Mouse (Mus musculus) CD8-positive naive resting alpha-beta T cell, adult 2 months (primary cell): ENCODE results near the gene Wdr25.
A peak's percentile ranks its signal among the peaks of the same experiment; 100 is the strongest.
"Not testable (repeated sequence)": the region's sequence is repeated elsewhere in the genome, so short reads cannot be mapped to it uniquely, and the experiment has no call there.

ENCODE experiments used
- DNase-seq, 2 experiments: peaks; one replicate each; pipeline ENCODE4 v3.0.0; 2022; ENCODE audit warnings: low read depth in 2 of 2, low spot score in 2 of 2

The Wdr25 gene

DNA sequence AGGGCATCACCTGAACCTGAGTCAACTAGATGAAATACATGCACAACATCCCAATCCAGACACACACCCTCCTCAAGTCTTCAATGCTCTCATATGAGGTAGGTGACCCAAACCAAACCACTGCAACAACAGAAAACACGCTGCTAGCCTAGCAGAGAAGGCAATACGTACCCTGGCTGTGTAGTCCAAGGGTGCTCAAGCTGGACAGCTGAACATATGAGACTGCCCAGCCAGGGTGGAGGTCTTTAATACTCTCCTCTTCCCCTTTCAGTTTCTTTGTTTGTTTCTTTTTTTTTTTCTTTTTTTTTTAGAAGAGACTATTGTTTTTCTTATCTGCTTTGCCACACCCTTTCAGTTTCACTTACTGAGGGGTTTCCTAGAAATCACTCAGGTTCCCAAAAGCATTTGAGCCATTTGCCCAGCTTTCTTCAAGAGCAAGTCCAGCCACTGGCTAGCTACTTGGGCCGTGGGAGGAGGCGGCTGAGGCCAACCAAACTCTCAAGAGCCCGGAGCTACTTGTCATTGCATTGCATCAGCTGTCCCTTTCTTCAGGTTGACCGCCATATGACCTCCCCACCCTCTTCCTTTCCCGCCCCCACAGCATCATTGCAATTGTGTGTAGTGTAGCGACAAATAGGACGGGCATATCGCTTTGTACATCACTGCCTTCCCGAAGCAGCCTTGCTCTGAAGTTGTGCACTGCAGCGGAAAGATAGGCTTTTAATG is at the start of gene Wdr25:
Gene Wdr25 (plus strand): TSS at position 643 of the 726 bp plus-strand sequence.
- no peak for DNase-seq

DNA sequence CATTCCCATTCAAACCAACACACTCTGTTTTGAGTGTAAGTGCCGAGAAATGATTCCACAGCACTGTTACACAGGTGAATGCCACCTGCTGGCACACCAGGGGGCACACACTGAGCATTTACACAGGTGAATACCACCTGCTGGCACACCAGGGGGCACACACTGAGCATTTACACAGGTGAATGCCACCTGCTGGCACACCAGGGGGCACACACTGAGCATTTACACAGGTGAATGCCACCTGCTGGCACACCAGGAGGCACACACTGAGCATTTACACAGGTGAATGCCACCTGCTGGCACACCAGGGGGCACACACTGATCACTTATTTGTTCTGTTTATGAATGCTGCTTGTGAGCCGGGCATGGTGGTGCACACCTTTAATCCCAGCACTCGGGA is 45.4 kb upstream of the Wdr25 start:
- not testable (repeated sequence) for DNase-seq

DNA sequence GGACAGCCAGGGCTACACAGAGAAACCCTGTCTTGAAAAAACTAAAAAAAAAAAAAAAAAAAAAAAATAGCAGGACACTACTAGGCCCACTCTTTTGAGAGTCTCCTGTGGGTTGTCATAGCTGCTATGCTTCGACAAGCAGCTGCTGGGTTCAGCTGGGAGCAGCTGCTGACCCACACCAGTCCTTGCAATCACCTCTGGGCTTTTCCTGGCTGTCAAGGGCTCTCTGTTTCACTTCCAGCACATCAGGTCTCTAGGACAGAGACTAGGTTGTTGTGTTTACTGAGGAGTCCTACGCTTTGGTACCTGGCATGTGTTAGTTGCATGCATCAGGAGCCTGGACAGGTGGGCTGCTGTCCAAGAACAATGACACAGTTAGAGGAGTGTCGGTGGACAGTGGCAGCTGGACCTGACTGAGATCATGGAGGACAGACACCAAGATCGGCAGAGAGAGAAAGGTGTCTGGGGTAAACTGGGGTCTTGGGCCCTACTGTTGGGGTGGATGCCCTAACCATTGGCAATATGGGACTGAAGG is 43.9 kb upstream of the Wdr25 start:
- no peak for DNase-seq

DNA sequence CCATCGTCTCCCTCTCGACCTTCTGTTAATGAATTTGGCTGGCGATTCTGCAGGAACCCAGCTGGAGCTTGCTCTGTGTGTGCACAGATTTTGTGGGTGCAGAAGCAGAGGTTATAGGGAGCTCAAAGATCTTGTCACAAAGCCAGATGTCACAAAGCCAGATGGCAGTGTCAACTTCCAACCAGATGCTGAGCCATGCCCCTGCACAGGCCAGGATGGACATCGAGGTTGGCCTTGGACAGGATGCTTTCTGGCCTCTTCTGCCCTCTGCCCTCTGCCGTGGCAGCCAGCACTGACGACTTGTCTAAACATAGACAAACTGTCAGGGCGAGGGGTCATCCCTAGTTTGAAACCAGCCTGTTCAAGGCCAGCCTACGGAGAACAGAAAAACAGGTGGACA is 43.3 kb upstream of the Wdr25 start:
- DNase-seq: no peak

DNA sequence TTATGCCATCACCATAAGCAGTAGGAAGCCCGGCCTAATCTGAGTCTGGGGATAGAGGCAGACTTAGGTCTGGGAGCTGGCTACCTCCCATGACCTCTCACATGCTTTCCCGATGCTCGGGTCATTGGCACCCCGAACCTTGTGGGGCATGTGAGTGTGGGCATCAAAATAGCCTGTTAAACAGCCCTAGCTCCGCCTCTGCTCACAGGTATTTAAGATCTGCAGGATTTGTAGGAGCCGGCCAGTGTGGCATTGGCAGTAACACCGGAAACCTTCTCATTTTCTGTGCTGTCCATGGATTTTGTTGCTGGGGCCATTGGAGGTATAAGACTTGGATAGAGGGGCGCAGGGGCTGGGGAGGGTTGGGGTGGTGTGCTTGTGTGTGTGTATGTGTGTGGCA is 42.5 kb upstream of the Wdr25 start:
- DNase-seq: no peak

DNA sequence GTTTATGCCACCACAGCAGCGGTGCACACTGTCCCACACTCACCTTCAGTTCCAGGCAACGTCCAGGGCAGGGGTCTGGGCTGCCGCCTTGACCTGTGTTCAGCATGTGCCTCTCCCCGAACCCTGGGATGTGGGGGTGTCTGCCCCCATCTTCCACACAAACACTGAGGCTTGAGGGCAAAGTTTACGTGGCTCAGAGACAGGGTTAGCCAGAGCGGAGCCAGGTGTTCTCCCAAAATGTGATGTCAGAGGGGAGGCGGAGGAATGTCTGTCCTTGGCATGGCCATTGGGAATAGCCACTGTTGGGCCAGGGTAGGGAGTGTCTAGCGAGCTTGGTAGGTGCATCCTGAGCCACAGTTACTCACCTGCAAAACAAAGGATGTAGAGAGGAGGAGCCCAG is 40.6 kb upstream of the Wdr25 start:
- no peak for DNase-seq

DNA sequence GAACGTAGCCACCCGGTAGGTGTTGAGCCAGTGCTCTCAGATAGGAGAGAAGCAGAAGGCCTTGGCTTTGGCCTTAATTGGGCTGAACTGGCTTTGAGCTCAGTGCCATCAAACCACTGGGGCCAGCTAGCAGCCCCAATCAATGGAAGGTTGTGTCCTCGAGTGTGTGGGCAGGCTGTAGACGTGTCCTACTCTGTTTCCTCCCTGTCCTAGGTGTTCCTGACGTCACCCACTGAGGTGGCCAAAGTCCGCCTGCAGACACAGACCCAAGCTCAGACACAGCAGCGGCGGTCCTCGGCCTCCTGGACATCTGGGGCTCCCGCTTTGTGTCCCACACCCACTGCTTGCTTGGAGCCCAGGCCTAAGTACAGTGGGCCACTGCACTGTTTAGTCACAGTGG is 38.4 kb upstream of the Wdr25 start:
- no peak for DNase-seq

DNA sequence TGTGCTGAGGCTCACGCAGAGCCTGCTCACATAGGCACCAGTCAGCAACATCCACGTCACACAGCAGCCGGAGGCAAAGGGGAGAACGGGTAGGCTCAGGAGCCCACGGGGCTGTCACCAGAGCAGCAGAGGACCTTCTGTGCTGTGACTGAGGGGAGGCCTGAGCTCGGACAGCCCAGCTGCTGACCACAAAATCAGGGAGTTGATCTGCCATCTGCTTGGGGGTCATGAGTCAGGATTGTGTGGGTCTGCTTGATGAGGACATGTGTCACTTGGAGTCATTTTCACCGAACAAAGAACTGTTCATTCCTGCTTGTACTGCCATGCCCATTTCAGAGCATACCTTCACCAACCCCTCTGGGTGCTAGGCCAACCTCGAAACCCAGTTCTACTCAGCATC is 37.2 kb upstream of the Wdr25 start:
- no peak for DNase-seq

DNA sequence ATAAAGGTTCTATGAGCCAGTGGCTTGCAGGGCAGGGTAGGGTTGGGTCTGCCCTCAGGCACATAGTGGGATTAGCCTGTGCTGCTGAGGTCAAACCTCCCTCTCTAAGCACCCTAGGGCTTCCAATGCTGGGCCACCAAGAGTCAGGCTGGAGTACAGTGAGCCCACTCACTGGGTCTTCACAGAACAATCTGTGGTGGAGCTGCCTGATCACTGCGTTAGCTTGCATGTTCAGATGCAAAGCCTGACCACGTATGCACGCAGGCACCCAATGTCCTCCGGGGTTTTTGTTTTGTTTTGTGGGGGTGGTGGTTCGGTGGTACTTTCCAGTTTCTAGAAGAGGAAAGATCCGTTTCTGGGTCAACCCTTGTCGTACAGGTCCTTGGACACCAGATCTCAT is 36.3 kb upstream of the Wdr25 start:
- DNase-seq: no peak

DNA sequence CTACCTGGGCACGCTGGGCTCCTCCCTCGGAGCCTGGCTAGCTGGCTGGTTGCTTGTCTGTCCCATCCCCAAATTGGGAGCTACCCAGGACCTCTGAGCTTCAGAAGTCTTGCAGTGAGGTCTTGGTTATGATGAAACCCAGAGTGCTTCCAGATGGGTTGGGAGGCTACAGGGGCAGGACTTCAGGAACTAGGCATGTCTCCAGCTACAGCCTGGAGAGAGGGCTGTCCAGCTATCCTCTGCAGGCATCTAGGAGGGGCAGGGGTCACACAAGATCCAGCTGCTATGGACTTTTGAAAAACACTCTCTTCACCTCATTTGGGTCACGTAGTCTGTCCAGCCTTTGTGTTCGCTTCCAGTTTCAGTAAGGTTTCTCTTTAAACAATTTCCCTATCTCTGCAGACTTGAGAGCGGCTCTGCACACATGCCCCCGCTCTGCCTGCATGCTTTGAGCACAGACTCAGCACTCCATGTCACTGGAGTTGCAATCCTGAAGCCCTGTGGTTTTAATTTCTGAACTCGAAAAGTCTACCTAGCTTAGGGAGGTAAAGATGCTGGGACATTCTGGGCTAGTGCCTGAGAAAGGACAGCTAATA is 35.7 kb upstream of the Wdr25 start:
- no peak for DNase-seq

DNA sequence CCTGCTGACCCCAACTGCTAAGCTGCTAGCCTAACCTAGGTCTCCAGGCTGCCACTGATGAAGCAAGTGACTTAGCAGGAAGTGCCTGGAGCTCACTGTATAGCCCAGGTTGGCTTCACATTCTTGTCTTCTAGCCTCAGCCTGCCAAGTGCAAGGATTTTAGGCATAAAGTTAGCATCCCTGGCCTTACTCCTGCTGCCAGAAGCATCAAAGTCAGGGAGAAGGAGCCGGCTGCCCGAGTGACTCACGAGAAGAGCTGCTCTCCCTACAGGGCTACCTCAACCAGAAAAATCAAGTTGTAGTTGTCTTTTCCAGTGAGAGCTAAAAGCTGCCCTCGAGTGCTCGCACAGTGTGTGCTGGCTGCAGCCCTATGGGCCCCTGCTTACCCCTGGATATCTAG is 34.9 kb upstream of the Wdr25 start:
- DNase-seq: no peak

DNA sequence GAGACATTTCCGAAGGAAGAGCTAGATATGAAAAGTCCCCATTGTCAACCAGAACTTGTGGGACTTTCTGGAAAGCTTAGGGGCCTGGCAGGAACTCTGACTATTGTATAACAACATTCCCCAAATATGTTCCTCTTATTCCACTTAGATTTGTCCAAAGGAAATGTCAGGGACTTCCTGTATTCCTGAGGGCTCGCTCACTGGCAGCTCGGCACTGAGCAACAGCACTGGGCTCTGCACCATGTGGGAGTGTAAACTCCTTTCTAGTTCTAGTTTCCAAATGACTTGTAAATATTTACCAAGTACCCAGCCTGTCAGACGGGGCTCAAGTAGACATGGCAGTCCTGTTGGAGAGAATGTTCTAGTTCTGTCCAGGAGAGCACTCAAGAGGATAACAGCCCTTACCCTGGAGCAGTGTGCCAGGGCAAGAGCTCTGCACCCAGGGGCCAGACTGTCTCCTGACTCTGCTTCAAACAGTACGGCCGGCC is 28.4 kb upstream of the Wdr25 start:
- DNase-seq: no peak

DNA sequence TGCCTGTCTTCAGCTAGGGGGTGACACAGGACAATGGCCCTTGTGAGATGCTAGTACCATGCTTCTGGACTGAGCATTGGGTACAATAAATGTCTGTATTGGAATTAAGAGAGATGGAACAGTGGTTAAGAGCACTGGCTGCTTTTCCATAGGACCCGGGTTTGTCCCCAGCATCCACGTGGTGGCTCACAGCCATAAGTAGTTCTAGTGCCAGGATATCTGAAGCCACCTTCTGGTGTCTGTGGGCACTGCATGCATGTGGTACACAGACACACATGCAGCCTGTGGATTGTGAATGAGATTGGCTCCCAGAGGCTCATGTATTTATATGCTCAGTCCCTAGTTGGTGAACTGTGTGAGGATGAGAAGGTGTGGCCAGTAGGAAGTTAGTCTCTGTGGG is 23.9 kb upstream of the Wdr25 start:
- DNase-seq: peak in 1 of 2 experiments; percentile 8

DNA sequence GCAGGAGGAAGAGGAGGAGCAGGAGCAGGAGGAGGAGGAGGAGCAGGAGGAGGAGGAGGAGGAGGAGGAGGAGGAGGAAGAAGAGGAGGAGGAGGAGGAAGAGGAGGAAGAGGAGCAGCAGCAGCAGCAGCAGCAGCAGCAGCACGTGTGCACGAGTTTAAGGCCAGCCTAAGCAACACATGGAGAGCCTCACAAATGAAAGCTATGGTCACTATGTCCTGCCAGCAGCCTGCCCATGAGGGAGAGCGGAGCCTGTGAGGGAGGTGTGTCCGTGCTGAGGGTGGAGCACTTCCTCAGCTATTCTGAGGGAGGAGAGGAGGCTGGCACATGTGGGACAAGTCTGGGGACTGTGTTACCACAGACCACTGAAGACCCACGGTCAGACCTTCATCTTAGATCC is 20.3 kb upstream of the Wdr25 start:
- no peak for DNase-seq

DNA sequence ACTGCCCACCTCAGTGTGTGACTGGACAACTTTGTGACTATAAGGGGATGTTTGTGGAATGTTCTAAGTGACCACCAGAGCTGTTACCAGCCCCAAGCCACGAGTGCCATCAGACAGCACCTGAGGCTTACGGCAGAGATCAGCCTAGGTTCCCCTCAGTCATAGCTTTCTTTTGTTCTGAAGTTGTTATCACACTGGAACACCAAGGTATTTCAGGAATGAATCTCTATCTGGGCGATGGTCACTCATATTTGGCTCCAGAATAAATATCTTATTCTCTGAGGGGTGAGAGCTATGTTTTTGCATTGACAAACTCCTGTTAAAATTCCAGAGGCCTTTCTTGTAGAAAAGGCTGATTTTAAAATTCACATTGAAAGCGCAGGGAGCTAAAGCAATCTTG is 14.3 kb upstream of the Wdr25 start:
- no peak for DNase-seq

DNA sequence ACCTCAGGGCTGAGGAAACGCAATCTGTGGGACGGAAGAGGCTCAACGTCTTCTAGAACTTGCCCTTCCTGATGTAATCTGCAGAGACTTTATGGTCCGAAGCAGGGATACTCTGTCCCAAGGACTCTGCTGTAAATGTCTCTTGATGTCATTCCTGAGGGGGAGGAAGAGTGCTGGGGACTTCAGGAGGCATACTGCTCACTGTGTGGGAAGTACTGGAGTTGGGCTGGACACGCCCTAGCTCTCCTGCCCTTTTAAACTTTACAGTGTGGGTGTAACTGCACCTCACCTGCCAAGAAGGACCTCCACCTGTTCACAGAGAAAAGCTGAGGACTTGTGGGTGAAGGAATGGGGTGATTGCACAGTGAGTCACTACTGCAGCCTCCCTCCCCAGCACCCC is 12.8 kb upstream of the Wdr25 start:
- no peak for DNase-seq

DNA sequence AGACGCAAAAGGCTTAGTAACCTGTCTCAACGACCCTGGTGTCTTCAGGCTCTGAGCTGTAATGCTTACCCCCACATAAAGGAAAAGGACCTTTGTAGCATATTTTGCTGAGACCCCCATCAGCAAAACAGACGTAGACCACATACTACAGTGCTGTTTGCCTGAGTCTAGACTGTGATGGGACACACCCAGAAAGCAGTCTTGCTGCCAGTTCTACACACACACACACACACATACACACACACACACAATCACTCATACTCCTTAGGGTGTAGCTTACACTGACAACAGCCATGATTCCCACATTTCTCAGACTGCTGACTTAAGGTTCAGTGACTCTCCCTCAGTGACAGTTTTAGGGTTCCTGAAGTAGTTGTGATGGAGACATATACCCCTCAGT is 12.2 kb upstream of the Wdr25 start:
- DNase-seq: no peak

DNA sequence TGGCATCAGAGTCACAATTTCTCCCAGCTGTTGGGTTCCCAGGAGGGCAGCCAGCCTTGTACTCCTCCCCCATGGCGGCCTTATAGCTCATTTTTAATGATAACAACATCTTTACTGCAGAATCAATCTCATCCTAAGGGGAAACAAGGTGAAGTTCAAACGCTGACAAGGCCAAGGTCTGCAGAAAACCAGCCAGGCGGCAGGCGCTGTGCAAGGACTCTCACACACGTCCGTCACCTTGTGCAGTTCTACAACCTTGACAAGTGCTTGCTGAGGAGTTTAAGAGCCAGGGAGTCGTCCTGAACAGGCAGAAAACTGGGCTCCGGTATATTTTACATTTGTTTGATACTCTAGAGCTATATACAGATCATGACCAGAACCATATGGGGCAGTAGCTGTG is 10.7 kb upstream of the Wdr25 start:
- no peak for DNase-seq

DNA sequence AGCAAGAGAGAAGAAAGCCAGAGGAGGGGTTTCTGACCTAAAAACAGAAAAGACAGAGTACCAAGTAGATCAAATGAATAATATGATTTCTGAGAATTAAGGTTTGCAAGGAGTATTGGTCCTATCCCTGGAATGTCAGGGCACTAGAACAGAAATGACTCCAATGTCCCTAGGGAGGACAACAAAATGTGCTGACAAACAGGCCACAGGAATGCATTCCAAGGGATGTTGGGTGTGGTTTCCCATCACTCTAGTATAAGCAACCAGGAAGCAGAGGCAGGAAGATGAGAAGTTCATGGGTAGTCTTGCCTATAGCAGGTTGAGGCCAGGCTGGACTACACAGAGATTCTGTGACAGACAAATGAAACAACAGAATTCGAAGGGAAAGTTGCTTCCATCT is 7.5 kb upstream of the Wdr25 start:
- no peak for DNase-seq

DNA sequence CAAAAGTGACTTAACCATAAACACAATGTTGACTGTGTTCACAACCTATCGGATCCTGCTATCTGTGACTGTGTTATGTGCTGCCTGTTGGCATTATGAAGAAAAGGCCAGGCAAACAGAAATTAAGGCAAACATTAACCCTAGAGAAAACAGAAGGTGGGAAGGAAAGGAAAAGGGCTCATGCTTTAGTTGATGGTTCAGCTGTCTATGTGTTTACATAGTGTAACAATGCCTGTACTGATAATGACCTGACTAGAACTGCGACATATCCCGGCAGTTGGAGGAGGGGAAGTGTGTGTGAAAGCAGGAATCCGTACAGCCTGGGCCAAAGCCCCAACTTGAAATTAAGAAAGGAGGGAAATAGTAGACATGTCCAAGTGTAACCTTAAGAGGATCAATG is 6.4 kb upstream of the Wdr25 start:
- no peak for DNase-seq

DNA sequence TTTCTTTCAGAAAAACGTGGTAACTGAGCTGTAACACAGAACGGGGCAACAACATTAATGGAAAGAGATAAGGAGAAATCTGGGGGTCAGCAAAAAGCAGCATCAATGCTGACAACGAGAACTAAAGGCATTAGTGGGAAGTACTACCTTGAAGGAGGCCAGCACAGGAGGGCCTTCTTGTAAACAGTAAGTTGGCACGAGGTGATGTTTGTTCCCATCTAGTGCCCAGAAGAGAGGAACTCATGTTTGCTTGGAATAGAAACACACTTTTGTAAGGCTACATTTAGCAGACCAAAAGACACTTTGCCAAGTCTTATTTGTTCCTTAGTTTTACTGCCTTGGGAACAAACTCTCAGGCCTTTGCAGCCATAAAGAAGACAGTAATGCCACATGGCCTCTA is 4.8 kb upstream of the Wdr25 start:
- no peak for DNase-seq

DNA sequence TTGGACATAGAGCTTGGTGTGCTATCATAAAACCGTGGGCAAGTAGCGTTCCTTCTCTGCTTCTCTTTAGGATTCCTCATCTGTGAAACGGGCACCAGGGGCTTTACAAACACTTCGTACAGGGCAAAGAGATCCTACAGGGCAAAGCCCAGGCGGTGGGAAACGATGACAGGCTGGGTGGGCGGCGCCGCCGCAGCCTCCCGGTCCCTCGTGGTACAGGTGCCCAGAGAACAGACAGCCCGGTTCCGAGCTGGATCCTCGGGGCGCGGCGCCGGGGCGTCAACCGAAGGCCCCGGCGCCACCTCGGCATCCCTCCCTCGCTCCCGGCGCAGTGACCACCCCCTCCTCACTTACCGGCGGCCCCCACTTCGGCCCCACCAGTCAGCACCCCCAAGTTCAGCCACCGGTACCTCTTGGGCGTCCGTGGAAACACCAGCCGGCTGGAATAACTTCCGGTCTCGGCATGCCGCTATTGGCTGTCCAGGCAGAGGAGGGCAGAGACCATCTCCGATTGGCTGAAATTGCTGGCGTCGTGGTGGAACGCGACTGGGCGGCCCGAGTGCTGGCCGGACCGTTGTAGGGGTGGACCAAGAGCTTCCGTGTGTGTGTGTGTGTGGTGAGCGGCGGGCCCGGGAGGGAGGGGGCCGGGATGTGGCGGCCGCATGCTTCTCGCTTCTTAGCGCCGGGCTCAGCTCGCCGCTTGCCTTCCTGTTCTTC is 442 bp downstream of the Wdr25 start, which contains the start of gene Wars:
Gene Wars (minus strand): TSS at position 460 of the 717 bp plus-strand sequence.
- DNase-seq: peak; percentile 86 to 87
